Mouse (Mus musculus): ENCODE results near the gene Mapk10. TPM values are rescaled to one million over a fixed set of nuclear protein-coding genes. Genes with fewer than 3 reads are reported as not detected.

Gene Mapk10
- polyA plus RNA-seq, 1 experiment from 2014 or later = 0.03 TPM

Other genes with a start within 250 kb of the Mapk10 start
- gene Ptpn13, start 213.9 kb upstream of the Mapk10 start, polyA plus RNA-seq (2015; fragmentation: Nextera tagmentation; extraction: Ambion mirVana) = 0.55 and 0.76 TPM in 2 replicates